Mouse (Mus musculus): ENCODE results near the gene Mrps9.

DNA sequence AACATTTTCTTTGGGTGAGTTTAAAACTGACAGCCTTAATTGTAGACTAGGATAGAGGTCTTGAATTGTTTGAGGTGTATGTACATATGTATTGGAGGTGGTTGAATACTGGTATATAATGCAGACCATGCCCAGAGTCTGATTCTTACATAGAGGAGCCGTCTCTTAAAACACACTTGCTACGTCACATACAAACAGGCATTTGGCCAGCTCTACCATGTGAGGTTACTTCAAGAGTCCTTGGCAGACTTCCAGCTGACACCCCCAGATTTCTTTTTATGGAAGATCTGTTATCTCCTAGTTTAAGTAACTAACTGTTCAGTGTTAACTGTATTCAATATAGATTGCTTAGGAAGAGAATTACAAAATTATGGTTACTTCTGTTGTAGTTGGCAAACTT lies 23.1 kb downstream of the Mrps9 start:
- TF ChIP-seq CTCF (IDR thresholded peaks at IDR 0.05; ENCODE audit: borderline replicate concordance, insufficient read depth, low read depth, low read length): no peak
- TF ChIP-seq POLR2A (IDR thresholded peaks at IDR 0.05; ENCODE audit: borderline replicate concordance, insufficient read depth, low read length): no peak

All from cerebellum, adult 2 months (tissue).